Mouse (Mus musculus) kidney, adult 2 months (tissue): Measurements from ENCODE around the gene Bst1.

Experiments
- CTCF ChIP-seq: fragments of 200-500 bp; conservative IDR thresholded peaks from 2 replicates; pipeline ENCODE4 v1.5.1; 2011; ENCODE audit warnings: low read depth, mild to moderate bottlenecking, control low read depth, low read length, moderate library complexity, mixed read lengths; ENCODE audit not compliant: insufficient read depth, insufficient read length
- POLR2A ChIP-seq: fragments of 200-500 bp; IDR thresholded peaks from one replicate; pipeline ENCODE4 v1.6.1; 2011; ENCODE audit warnings: low read depth, low read length, control low read depth

GRCm38 (mm10) chr5:43801253-43801652 lies 17.4 kb upstream of the Bst1 start:
- TF ChIP-seq CTCF (no peak), POLR2A (no peak)
